10 mouse cellular contexts compared by ENCODE assay signal in genomic region chr5:89526878-89527578, GRCm38 (mm10). TPM values are rescaled to one million over a fixed set of nuclear protein-coding genes. Genes with fewer than 3 reads are reported as not detected.
A peak's percentile ranks its signal among the peaks of the same experiment; 100 is the strongest.
DNase-seq lines count a peak whose midpoint lies in the region; ATAC-seq and TF ChIP-seq lines count a peak whose summit lies in the region.
"Had no signal": no experiment of that assay in that cellular context is flagged by ENCODE, and none has a peak within 500 bp of the region (broad histone marks: within the 10 kb centered on the region; RNA-seq: fewer than 3 reads in every experiment).

Gene Npffr2 (plus strand): TSS chr5:89527429.

- 5% methylated on average over 23 of the region's 23 CpGs for WGBS in forebrain, postnatal 0 days

- H3K4me3 ChIP-seq in forebrain, postnatal 0 days (ENCODE audit: low read depth, low read length): peak within 1 kb of the TSS; percentile 42
- peak within 1 kb of the TSS; percentile 35; the same call in 1 of the 2 replicates for H3K4me3 ChIP-seq in testis, adult 2 months (ENCODE audit: control insufficient read depth, low read depth, low read length)

- peaks cover 11% of the 10 kb centered on the region for H3K4me1 ChIP-seq in forebrain, postnatal 0 days (ENCODE audit: insufficient read depth)
- peaks cover 3% of the 10 kb centered on the region; the same call in 1 of the 2 replicates for H3K4me1 ChIP-seq in testis, adult 2 months (ENCODE audit: control insufficient read depth, insufficient read depth, low read length)

- TF ChIP-seq POLR2A in testis, adult 2 months (IDR thresholded peaks at IDR 0.05; ENCODE audit: control insufficient read depth, low read depth, low read length): no peak

- H3K27me3 ChIP-seq in forebrain, postnatal 0 days (ENCODE audit: insufficient read depth, low read length): no peaks in the 10 kb centered on the region
- H3K27me3 ChIP-seq in testis, adult 2 months (ENCODE audit: control insufficient read depth, insufficient read depth, low read length): no peaks in the 10 kb centered on the region
- H3K27me3 ChIP-seq: CH12.LX had no signal

- TF ChIP-seq CTCF in forebrain, postnatal 0 days (IDR thresholded peaks at IDR 0.05; ENCODE audit: low read depth): no peak
- TF ChIP-seq CTCF in testis, adult 2 months (IDR thresholded peaks at IDR 0.05; ENCODE audit: control insufficient read depth, insufficient read depth, insufficient replicate concordance, low read depth, low read length): no peak

- peak; percentile 6 to 16 for DNase-seq in frontal cortex, postnatal 36 days (ENCODE audit: low spot score in 2 of 2)
- no peak for DNase-seq in frontal cortex, postnatal 25 days (ENCODE audit: low spot score in 2 of 2)
- peak; percentile 11 for DNase-seq in WW6 (ENCODE audit: low read depth, low spot score)
- DNase-seq in forebrain, postnatal 0 days: no peak
- DNase-seq in kidney, postnatal 25 days: peak; percentile 34 to 52
- peak; percentile 20 to 48 for DNase-seq in lung, postnatal 4 days
- no peak for DNase-seq in MN1 (ENCODE audit: low spot score)

- peak within 1 kb of the TSS; percentile 97 for H3K4me2 ChIP-seq in forebrain, postnatal 0 days (ENCODE audit: low read depth)

- H3K36me3 ChIP-seq in forebrain, postnatal 0 days (ENCODE audit: insufficient read depth): no peaks in the 10 kb centered on the region
- no peaks in the 10 kb centered on the region for H3K36me3 ChIP-seq in testis, adult 2 months (ENCODE audit: control insufficient read depth, insufficient read depth, low read length)

- peak within 1 kb of the TSS; percentile 50 for H3K9ac ChIP-seq in forebrain, postnatal 0 days

- no peaks in the 10 kb centered on the region for H3K9me3 ChIP-seq in forebrain, postnatal 0 days (ENCODE audit: low read length)

- no peak within 1 kb of the TSS for H3K27ac ChIP-seq in forebrain, postnatal 0 days (ENCODE audit: low read depth, low read length)
- no peak within 1 kb of the TSS for H3K27ac ChIP-seq in testis, adult 2 months (ENCODE audit: control insufficient read depth, insufficient read depth, low read depth, low read length)

- peak; percentile 91 for ATAC-seq in forebrain, postnatal 0 days

RNA-seq across cellular contexts. Expression of gene Npffr2, which starts in this region (rescaled TPM):
- total RNA-seq in forebrain, postnatal 0 days (2014; rRNA removed): 0.10 and 1.0 TPM in 2 replicates
- polyA plus RNA-seq in forebrain, postnatal 0 days (2015; fragmentation: Nextera tagmentation; extraction: Ambion mirVana): 0.09 and 0.12 TPM in 2 replicates
- polyA plus RNA-seq in testis, adult 2 months (2012; rRNA removed): 0.06 TPM in 1 of 2 replicates, not detected in the other
- total RNA-seq: CH12.LX; heart, postnatal 14 days had no signal

Comparison
In these comparisons a context has a peak if more than half of its experiments do, and no peak if none do; other contexts are left out.
1. DNase-seq: peak in frontal cortex, postnatal 36 days (2 of 2), WW6 (single experiment), kidney, postnatal 25 days (2 of 2) and lung, postnatal 4 days (2 of 2); none in frontal cortex, postnatal 25 days (0 of 2), forebrain, postnatal 0 days (single experiment) and MN1 (single experiment).